Comparison of ENCODE assay signal across 8 mouse cellular contexts in the genomic region with DNA sequence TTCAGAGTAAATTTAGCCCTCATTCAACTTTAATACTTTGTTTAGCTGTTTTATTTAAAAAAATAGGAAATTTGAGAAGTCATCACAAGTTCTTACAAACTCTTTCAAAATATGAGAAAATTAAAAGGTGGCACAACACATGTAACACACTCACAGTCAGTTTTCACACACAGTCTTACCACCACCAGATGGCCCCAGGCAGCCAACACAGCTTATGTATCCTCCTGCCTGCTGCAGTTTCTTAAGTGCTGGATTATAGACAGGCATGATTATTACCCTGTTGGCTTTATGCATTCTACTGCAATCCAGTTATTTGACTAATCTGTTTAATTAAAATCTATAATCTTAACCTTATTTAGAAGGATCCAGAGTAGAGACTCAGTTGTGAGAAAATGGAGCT. TPM values are rescaled to one million over a fixed set of nuclear protein-coding genes. Genes with fewer than 3 reads are reported as not detected.
A peak's percentile ranks its signal among the peaks of the same experiment; 100 is the strongest.
DNase-seq lines count a peak whose midpoint lies in the region.

No protein-coding gene starts in this region.

- peak; percentile 14 for DNase-seq in heart, postnatal 4 days
- DNase-seq in heart, postnatal 36 days = no peak
- DNase-seq in right cerebral cortex, adult 18-20 months = peak; percentile 10
- DNase-seq in right cerebral cortex, postnatal 25 days = no peak
- DNase-seq in left cerebral cortex, postnatal 4 days = peak; percentile 4
- DNase-seq in thymus, postnatal 36 days = peak; percentile 31 to 39
- DNase-seq in spleen, postnatal 4 days (ENCODE audit: low spot score in 2 of 2) = no peak
- no peak for DNase-seq in gastrocnemius, postnatal 4 days (ENCODE audit: low spot score in 2 of 2)

- intact Hi-C loops in heart, postnatal 36 days (cut with DNase I) = no loop called here
- intact Hi-C loops in left cerebral cortex, postnatal 4 days (cut with DNase I) = no loop called here

RNA-seq across cellular contexts. Expression of gene Slc4a7, which starts 12.1 kb away (rescaled TPM):
- total RNA-seq in heart, postnatal 4 days (2021) = 10 to 100 TPM; 23.3 to 26.4 TPM
- total RNA-seq in heart, postnatal 36 days (2021) = 10 to 100 TPM; 13.7 to 14.0 TPM
- total RNA-seq in left cerebral cortex, postnatal 4 days (2021) = 10 to 100 TPM; 56.0 TPM
- total RNA-seq in gastrocnemius, postnatal 4 days (2021) = 10 to 100 TPM; 16.3 to 18.1 TPM

Comparison
In these comparisons a context has a peak if more than half of its experiments do, and no peak if none do; other contexts are left out.
1. DNase-seq: peak in heart, postnatal 4 days (single experiment), right cerebral cortex, adult 18-20 months (single experiment), left cerebral cortex, postnatal 4 days (single experiment) and thymus, postnatal 36 days (2 of 2); none in heart, postnatal 36 days (0 of 2), right cerebral cortex, postnatal 25 days (single experiment), spleen, postnatal 4 days (0 of 2) and gastrocnemius, postnatal 4 days (0 of 2).